Mouse (Mus musculus) right cerebral cortex, postnatal 36 days (tissue): ENCODE measurements around the gene Gse1.

Experiments used
- DNase-seq, 2 experiments: peaks; one replicate each; pipeline ENCODE4 v3.0.0; 2022; ENCODE audit warnings: low spot score in 2 of 2, mixed read lengths in 1 of 2

Gse1 gene

GRCm38 (mm10) chr8:120534504-120535368 lies 306.5 kb downstream of the Gse1 start:
- peak; percentile 63 to 77 for DNase-seq

GRCm38 (mm10) chr8:120535452-120536305 lies 307.4 kb downstream of the Gse1 start:
- peak; percentile 62 to 63 for DNase-seq

GRCm38 (mm10) chr8:120536306-120537206 lies 308.3 kb downstream of the Gse1 start:
- peak in 1 of 2 experiments; percentile 55 for DNase-seq

- no peak for DNase-seq
Observed at GRCm38 (mm10) chr8:120537207-120537817, 309.1 kb downstream of the Gse1 start.

GRCm38 (mm10) chr8:120537818-120538396 lies 309.7 kb downstream of the Gse1 start:
- peak; percentile 64 to 68 for DNase-seq

- peak; percentile 68 to 73 for DNase-seq
Observed at GRCm38 (mm10) chr8:120538397-120539240, 310.4 kb downstream of the Gse1 start.

- DNase-seq = no peak
Observed at GRCm38 (mm10) chr8:120539381-120539774, 311.1 kb downstream of the Gse1 start.

- DNase-seq = no peak
Observed at GRCm38 (mm10) chr8:120539775-120540625, 311.7 kb downstream of the Gse1 start.

- DNase-seq = no peak
Observed at GRCm38 (mm10) chr8:120542995-120543394, 314.7 kb downstream of the Gse1 start.

- DNase-seq = no peak
Observed at GRCm38 (mm10) chr8:120543416-120544055, 315.3 kb downstream of the Gse1 start.

- no peak for DNase-seq
Observed at GRCm38 (mm10) chr8:120544155-120544554, 315.9 kb downstream of the Gse1 start.

- DNase-seq = no peak
Observed at GRCm38 (mm10) chr8:120547562-120547961, 319.3 kb downstream of the Gse1 start.

- peak in 1 of 2 experiments; percentile 60 for DNase-seq
Observed at GRCm38 (mm10) chr8:120548313-120548761, 320.1 kb downstream of the Gse1 start.

- DNase-seq = no peak
Observed at GRCm38 (mm10) chr8:120549321-120549921, 321.2 kb downstream of the Gse1 start.

- no peak for DNase-seq
Observed at GRCm38 (mm10) chr8:120549922-120550321, 321.7 kb downstream of the Gse1 start.

- no peak for DNase-seq
Observed at GRCm38 (mm10) chr8:120550430-120550829, 322.2 kb downstream of the Gse1 start.

- DNase-seq = no peak
Observed at GRCm38 (mm10) chr8:120550937-120551676, 322.9 kb downstream of the Gse1 start.
